Mouse (Mus musculus) lung, embryonic 14.5 days (tissue): ENCODE data around the gene Eps15l1. TPM values are rescaled to one million over a fixed set of nuclear protein-coding genes. Genes with fewer than 3 reads are reported as not detected.

Source experiments
- ATAC-seq: fragments of 200-750 bp; cut with Nextera tagmentation; 2 replicates; pipeline ENCODE4 v1.8.0; 2017; ENCODE audit warnings: mild to moderate bottlenecking, moderate TSS enrichment, moderate library complexity; ENCODE audit not compliant: insufficient read depth
- DNase-seq: peaks from one replicate; pipeline ENCODE4 v3.0.0-alpha.2; 2015
- H3K27ac ChIP-seq: fragments of 300-500 bp; sonication (generic); 2 replicates; pipeline ENCODE4 v1.5.1; 2014; ENCODE audit warnings: low read depth, mild to moderate bottlenecking, moderate library complexity
- H3K27me3 ChIP-seq: fragments of 300-500 bp; sonication (generic); 2 replicates; pipeline ENCODE4 v1.6.1; 2014; ENCODE audit warnings: low read length, control low read depth; ENCODE audit not compliant: insufficient read depth
- H3K36me3 ChIP-seq: fragments of 300-500 bp; sonication (generic); 2 replicates; pipeline ENCODE4 v1.6.1; 2014; ENCODE audit warnings: control low read depth; ENCODE audit not compliant: insufficient read depth
- H3K4me1 ChIP-seq: fragments of 300-500 bp; sonication (generic); 2 replicates; pipeline ENCODE4 v1.6.1; 2014; ENCODE audit warnings: antibody characterized with exemption, control low read depth; ENCODE audit not compliant: insufficient read depth
- H3K4me2 ChIP-seq: fragments of 300-500 bp; sonication (generic); 2 replicates; pipeline ENCODE4 v1.6.1; 2014; ENCODE audit warnings: mild to moderate bottlenecking
- H3K4me3 ChIP-seq: fragments of 300-500 bp; sonication (generic); 2 replicates; pipeline ENCODE4 v1.5.1; 2014; ENCODE audit warnings: low read depth, low read length
- H3K9ac ChIP-seq: fragments of 300-500 bp; sonication (generic); 2 replicates; pipeline ENCODE4 v1.6.1; 2014
- H3K9me3 ChIP-seq: fragments of 300-500 bp; sonication (generic); 2 replicates; pipeline ENCODE4 v1.6.1; 2016; ENCODE audit warnings: low read depth, low read length, control low read depth
- CTCF ChIP-seq: IDR thresholded peaks from 2 replicates; pipeline ENCODE4 v1.5.1; 2016; ENCODE audit warnings: antibody characterized with exemption, low read depth
- WGBS: fragments of 180-500 bp; shearing (Covaris S2); extraction: QIAGEN DNeasy Blood & Tissue Kit; methylation state at CpG from one replicate; pipeline ENCODE4 v1.1.7; 2014; 5-methylcytosine and 5-hydroxymethylcytosine counted together
- polyA plus RNA-seq: library from polyadenylated mRNA; unstranded; fragments of >200 nt; fragmentation: Nextera tagmentation; extraction: Ambion mirVana; gene quantifications from 2 replicates; pipeline ENCODE4 v1.2.1, GENCODE M21; 2014

Gene Eps15l1
- polyA plus RNA-seq, 1 experiment from 2014 or later = 69.4 TPM

DNA sequence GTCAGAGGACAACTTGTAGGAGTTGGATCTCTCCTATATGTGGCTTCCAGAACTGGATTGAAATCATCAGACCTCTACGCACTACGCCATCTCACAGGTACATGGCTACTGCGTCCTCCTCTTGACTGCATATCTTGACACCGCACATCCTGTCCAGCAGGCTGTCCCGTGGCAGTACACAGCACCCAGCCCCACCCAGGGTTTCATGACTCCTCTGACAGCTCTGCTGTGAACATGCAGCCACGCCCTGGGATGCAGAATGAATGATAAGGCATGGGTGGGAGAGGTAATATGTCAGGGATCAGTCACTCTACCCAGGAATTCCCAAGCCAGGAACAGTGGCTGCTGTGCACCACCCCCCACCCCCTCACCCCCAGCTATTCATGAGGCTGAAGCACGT is 7.4 kb downstream of the Eps15l1 start:
- Histone ChIP-seq H3K9me3 (no peaks in the 10 kb centered on the region), H3K4me2 (no peak overlapping the region), H3K4me1 (no peaks in the 10 kb centered on the region; the same call in 1 of the 2 replicates), H3K27ac (no peak overlapping the region), H3K36me3 (peaks cover 10% of the 10 kb centered on the region), H3K4me3 (no peak overlapping the region), H3K9ac (no peak overlapping the region), H3K27me3 (no peaks in the 10 kb centered on the region)
- ATAC-seq (peak; percentile 58), DNase-seq (no peak)
- no peak for TF ChIP-seq CTCF
- 86% methylated on average over 7 of the region's 7 CpGs for WGBS

GRCm38 (mm10) chr8:72409443-72409842 is 11.8 kb downstream of the Eps15l1 start:
- no peak for TF ChIP-seq CTCF
- H3K27me3 ChIP-seq = no peaks in the 10 kb centered on the region
- ATAC-seq = no peak
- no peak overlapping the region for H3K27ac ChIP-seq
- no peak for DNase-seq
- H3K4me3 ChIP-seq = no peak overlapping the region
- H3K4me2 ChIP-seq = no peak overlapping the region
- H3K9me3 ChIP-seq = no peaks in the 10 kb centered on the region
- peaks cover 8% of the 10 kb centered on the region for H3K36me3 ChIP-seq
- H3K9ac ChIP-seq = no peak overlapping the region
- WGBS = 76% methylated on average over 3 of the region's 3 CpGs
- no peaks in the 10 kb centered on the region for H3K4me1 ChIP-seq

- Histone ChIP-seq H3K4me3 (no peak overlapping the region), H3K27ac (no peak overlapping the region), H3K4me2 (no peak overlapping the region), H3K9ac (no peak overlapping the region), H3K36me3 (peaks cover 8% of the 10 kb centered on the region), H3K27me3 (no peaks in the 10 kb centered on the region), H3K9me3 (no peaks in the 10 kb centered on the region), H3K4me1 (no peaks in the 10 kb centered on the region)
- 93% methylated on average over 1 of the region's 1 CpGs for WGBS
- DNase-seq (no peak), ATAC-seq (no peak)
- TF ChIP-seq CTCF = no peak
These were observed 13.4 kb downstream of the Eps15l1 start for GRCm38 (mm10) chr8:72407878-72408277.

GRCm38 (mm10) chr8:72402981-72403380 is 18.3 kb downstream of the Eps15l1 start:
- Histone ChIP-seq H3K27me3 (no peaks in the 10 kb centered on the region), H3K9me3 (no peaks in the 10 kb centered on the region), H3K4me1 (no peaks in the 10 kb centered on the region), H3K27ac (no peak overlapping the region), H3K4me2 (no peak overlapping the region), H3K36me3 (peaks cover 13% of the 10 kb centered on the region; the same call in 1 of the 2 replicates), H3K4me3 (no peak overlapping the region), H3K9ac (no peak overlapping the region)
- TF ChIP-seq CTCF = no peak
- DNase-seq (no peak), ATAC-seq (no peak)
- WGBS = 93% methylated on average over 3 of the region's 3 CpGs

GRCm38 (mm10) chr8:72401381-72401780 is 19.9 kb downstream of the Eps15l1 start:
- 65% methylated on average over 1 of the region's 1 CpGs for WGBS
- Histone ChIP-seq H3K36me3 (peaks cover 28% of the 10 kb centered on the region; the same call in 1 of the 2 replicates), H3K4me2 (no peak overlapping the region), H3K9ac (no peak overlapping the region), H3K27ac (no peak overlapping the region), H3K4me1 (no peaks in the 10 kb centered on the region), H3K4me3 (no peak overlapping the region), H3K27me3 (no peaks in the 10 kb centered on the region), H3K9me3 (no peaks in the 10 kb centered on the region)
- no peak for TF ChIP-seq CTCF
- DNase-seq (no peak), ATAC-seq (no peak)

GRCm38 (mm10) chr8:72385737-72386136 is 35.5 kb downstream of the Eps15l1 start:
- no peaks in the 10 kb centered on the region for H3K9me3 ChIP-seq
- H3K27me3 ChIP-seq = no peaks in the 10 kb centered on the region
- H3K27ac ChIP-seq = no peak overlapping the region
- 88% methylated on average over 2 of the region's 2 CpGs for WGBS
- no peak overlapping the region for H3K4me3 ChIP-seq
- no peak overlapping the region for H3K4me2 ChIP-seq
- H3K9ac ChIP-seq = no peak overlapping the region
- no peaks in the 10 kb centered on the region for H3K4me1 ChIP-seq
- ATAC-seq (no peak), DNase-seq (no peak)
- peaks cover 97% of the 10 kb centered on the region for H3K36me3 ChIP-seq
- TF ChIP-seq CTCF = no peak

DNA sequence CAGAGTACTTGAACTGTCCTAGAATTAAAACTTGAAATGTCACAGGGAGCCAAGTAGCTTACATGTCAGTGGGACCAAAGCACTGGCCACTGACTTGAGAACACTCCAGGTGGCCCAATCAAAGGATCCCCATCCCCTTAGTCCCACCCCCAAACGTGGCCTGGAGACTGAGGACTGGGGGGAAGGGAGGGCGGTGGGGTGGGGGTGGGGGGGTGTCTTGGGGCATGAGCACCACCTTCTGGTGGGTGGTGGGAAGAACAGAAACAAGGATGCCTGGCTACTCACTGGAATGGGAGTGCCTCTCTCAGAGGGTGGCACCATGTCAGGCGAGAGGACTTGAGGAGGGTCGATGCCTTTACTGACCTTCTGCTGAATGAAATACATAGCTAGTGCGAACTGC is 38.9 kb downstream of the Eps15l1 start:
- ATAC-seq (no peak; the same call in 1 of the 2 replicates), DNase-seq (peak; percentile 18)
- no peak overlapping the region for H3K9ac ChIP-seq
- H3K4me2 ChIP-seq = no peak overlapping the region
- no peaks in the 10 kb centered on the region for H3K4me1 ChIP-seq
- H3K36me3 ChIP-seq = peaks cover 99% of the 10 kb centered on the region
- no peak overlapping the region for H3K27ac ChIP-seq
- TF ChIP-seq CTCF = peak; percentile 24; the same call in 1 of the 2 replicates
- WGBS = 53% methylated on average over 5 of the region's 5 CpGs
- no peak overlapping the region for H3K4me3 ChIP-seq
- H3K27me3 ChIP-seq = no peaks in the 10 kb centered on the region
- H3K9me3 ChIP-seq = no peaks in the 10 kb centered on the region

- no peaks in the 10 kb centered on the region for H3K4me1 ChIP-seq
- H3K4me3 ChIP-seq = no peak overlapping the region
- H3K27me3 ChIP-seq = no peaks in the 10 kb centered on the region
- WGBS = 80% methylated on average over 8 of the region's 8 CpGs
- no peak overlapping the region for H3K4me2 ChIP-seq
- H3K36me3 ChIP-seq = peaks cover 97% of the 10 kb centered on the region
- TF ChIP-seq CTCF = no peak
- DNase-seq (no peak), ATAC-seq (no peak)
- no peak overlapping the region for H3K9ac ChIP-seq
- no peak overlapping the region for H3K27ac ChIP-seq
- no peaks in the 10 kb centered on the region for H3K9me3 ChIP-seq
These were observed 40.6 kb downstream of the Eps15l1 start for GRCm38 (mm10) chr8:72380656-72381055.
